Mouse (Mus musculus) gastrocnemius, postnatal 4 days (tissue): ENCODE data around the gene Esyt1. TPM values are rescaled to one million over a fixed set of nuclear protein-coding genes. Genes with fewer than 3 reads are reported as not detected.

ENCODE experiments used
- DNase-seq, 2 experiments: peaks; one replicate each; pipeline ENCODE4 v3.0.0; 2021 to 2022; ENCODE audit warnings: low spot score in 2 of 2, mixed read lengths in 2 of 2
- total RNA-seq, 2 experiments: library from RNA; stranded (reverse); gene quantifications; 2 replicates each; pipeline ENCODE4 v1.2.3; 2021

Esyt1 gene
- total RNA-seq, 2 experiments from 2014 or later = 49.6 to 50.5 TPM

DNA sequence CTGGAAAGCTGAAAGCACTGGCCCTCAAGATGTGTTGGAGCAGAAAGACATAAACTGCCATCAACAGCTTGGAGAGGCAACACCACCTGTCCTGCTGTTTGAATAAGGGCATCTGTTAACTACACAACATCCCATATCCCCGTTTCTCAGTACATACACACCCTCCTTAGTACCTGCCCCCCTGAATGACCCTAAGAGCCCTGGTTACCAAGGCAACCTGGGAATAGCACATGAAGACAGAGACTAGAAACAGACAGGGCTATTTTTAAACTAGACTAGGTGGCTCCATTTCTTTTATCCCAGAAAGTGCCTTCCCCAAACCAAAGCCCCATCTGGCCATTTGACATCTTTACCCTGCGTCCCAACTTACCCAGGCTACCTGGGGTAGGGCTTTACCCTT, 17.4 kb upstream of the Esyt1 start:
- DNase-seq = no peak

DNA sequence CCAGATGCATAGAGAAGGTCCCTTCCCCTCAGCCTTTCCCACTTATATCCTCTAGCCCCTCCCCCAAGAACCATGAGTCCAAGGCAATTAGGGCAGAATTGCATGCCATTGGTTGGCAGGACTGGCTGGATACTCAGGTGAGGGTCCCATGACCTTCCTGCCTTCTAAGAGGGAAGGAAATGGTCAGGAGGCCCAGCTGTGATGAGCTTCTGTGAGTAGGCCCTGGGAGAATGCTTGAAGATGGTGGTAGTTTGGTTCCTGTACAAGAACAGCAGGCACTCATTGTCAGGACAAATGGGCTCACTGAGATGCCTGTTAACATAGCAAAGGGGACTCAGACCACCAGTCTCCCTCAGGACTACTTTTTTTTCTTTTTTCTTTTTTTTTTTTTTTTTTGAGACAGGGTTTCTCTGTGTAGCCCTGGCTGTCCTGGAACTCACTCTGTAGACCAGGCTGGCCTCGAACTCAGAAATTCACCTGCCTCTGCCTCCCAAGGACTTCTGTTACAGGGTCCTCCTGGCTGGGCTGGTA, 12.7 kb upstream of the Esyt1 start:
- no peak for DNase-seq

- DNase-seq = peak; percentile 73 to 86
Observed at GRCm38 (mm10) chr10:128536266-128536940, 10.7 kb upstream of the Esyt1 start.

DNA sequence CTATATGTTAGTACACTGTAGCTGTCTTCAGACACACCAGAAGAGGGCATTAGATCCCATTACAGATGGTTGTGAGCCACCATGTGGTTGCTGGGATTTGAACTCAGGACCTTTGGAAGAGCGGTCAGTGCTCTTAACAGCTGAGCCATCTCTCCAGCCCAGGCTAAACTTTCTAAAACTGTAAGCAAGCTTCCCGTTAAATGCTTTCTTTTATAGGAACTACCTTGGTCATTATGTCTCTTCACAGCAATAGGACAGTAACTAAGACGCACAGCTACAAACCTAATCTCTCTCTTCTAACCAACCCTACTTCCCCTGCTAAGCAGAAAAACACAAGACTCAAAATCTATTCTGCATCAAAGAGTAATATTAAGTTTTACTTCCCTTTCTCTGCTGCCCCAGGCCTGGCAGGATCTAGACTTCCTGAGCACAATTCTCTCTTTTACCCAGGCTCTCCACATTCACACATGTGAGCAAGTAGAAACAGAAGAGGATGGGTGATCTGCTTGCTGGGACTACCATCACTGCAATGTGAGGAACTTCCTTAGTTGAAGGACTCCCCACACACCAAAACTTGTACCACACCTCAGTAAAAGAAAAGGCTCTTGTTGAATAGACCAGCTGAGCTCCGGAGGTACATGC, 10.1 kb upstream of the Esyt1 start:
- no peak for DNase-seq

- no peak for DNase-seq
Observed at GRCm38 (mm10) chr10:128535206-128535605, 9.5 kb upstream of the Esyt1 start.

DNA sequence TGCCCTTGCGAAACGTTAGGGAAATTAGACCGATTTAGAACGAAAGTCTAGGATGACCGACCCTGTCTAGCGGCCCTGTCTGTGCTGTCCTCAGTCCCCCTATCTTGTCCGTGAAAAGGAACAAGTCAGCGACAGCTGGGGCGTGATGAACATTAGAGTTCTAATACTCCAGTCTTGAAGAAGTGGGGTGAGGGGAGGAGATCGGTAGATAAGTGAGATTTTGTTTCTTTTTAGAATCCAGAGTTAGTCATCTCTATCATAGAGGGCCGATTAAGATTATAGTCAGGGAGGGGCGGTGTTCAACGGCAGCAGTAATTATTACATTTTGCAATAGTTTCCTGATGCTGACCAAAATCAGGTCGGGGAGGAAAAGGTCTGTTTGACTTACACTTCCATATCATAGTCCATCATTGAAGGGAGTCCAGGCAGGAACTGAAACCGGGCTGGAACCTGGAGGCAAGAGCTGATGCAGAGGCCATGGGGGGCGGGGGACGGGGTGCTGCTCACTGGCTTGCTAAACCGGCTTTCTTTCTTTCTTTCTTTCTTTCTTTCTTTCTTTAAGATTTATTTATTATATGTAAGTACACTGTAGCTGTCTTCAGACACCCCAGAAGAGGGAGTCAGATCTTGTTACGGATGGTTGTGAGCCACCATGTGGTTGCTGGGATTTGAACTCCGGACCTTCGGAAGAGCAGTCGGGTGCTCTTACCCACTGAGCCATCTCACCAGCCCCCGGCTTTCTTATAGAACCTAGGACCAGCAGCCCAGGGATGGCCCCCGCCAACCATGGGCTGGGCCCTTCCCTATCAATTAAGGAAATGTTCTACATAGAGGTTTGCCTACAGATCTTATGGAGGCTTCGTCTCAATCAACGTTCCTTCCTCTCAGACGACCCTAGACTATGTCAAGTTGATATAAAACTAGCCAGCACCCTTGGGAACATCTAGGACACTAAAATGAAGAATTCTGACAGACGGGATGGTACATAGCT, 990 bp upstream of the Esyt1 start:
- DNase-seq = no peak

DNA sequence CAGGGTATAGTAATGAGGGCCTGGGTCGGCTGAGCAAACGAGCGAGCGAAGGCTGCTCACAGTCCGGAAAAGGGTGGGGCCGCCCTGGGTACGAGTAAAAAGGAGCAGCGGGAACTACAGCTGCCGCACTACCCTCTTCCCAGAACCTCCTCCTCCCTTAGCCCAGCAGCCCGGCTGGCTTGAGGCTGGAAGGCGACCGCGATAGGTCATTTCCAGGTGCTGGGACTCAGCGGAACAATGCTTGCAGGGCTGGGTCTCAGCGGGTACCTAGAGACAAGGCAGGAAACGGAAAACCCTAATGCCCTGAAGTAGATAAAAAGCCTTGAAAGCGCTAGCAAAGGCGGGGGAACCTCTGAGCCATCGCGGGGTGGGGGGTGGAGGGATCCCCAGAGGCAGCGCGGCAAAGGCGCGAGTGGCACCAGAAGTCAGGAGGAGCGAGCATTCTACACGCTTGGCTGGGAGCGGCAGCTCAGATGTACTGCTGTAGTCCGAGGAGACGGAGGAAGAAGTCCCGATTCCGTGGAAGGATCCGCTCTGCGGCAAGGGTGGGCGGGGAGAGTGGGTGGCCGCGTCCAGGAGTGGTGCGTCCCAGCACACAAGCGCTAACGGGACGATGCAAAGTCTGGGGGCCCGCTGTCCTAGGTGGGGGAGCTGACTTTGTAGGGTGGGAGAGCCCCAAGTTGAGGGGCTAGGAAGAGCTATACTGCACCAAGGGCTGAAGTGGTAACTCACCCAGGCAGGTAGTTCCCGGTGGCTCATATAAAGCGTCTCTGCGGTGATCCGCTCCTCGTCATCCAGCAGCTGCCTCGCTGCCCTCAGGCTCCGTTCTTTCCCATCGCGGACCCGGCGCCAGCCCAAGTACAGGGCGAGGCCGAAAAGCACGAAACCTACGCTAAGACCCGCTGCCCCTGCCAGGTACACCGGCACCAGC, 674 bp downstream of the Esyt1 start:
- peak in 1 of 2 experiments; percentile 73 for DNase-seq

DNA sequence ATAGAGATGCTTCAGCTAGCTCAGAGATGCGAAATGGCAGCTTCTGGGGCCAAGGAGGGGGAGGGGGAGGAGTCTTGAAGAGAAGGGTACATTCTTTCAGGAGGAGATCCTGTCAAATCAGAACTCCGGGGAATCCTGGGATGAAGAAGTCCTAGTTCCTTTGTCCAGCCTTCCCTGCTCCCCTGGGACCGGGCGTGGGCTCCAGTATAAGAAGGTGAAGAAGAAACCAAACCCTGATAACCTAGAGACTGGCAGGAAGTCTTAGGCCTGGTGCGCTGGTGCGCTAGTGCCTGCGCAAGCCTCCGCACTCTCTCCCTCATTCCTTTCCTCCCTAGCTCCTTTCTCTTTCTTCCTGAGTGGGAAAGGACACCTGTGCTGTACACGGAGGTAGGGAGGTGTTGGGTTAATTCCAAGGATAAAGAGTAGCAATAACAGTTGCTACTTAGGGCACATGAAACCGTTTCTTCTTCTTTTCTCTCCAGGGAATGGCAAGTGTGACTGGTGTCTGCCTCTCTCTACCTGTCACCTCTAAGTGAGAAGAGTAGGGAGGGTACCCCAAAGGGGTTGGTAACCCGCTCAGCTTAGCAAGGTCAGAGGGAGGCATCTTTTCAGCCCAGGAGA, 1.4 kb downstream of the Esyt1 start:
- DNase-seq = no peak

DNA sequence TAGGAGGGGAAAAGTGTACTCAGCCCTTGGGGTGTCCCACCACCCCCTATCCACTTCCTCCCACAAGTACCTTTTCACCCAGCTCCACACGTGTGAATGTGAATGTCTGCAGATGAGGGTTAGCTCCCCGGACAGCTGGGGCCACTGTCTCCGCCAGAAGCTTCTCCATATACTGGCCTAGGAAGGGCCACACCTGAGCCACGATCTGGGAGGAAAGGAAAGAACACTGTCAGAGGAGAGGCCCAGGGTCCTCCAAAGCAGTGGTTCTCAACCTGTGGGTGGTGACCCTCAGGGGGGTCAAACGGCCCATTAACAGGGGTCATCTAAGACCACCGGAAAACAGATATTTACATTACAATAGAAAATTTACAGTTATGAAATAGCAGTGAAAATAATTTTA, 3.3 kb downstream of the Esyt1 start:
- no peak for DNase-seq

DNA sequence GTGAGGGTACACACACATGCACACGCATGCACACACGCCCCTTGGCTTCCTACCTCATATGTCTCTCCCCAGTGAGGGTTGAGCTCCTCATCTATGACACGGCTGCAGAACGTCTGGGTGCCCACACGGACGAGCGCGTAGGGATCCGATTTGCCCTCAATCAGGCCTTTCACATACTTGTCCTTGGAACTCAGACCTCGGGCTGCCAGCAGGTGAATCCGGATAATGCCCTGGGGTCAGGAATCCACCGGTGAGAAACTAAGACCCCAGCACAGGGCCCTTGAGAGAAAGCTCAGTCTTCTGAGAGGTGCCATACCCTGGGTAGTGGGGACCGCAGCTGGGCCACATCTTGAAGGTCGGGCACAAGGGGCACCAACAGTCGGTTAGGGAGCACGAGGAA, 5.1 kb downstream of the Esyt1 start:
- DNase-seq = no peak

DNA sequence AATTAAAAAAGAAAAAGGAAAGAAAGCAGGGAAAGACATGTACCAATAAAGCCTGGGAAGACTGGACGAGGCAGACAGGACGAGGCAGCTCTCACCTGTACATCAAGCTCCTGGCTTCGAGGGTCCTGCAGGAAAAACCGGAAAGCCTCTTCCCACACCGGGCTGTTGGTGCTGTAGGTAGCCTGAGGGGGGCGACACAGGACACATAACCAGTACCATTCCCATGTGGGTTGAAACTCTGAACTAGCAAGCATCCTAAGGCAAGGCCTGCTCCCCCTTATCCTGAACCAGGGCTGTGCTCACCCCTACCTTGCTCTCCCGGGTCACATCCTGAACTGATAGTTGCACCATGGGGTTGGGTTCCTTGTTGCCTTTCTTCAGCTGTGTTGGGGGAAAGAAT, 6.8 kb downstream of the Esyt1 start:
- DNase-seq = no peak

- DNase-seq = no peak
Observed at GRCm38 (mm10) chr10:128516677-128517076, 9.0 kb downstream of the Esyt1 start.

GRCm38 (mm10) chr10:128516029-128516428, 9.6 kb downstream of the Esyt1 start:
- DNase-seq = no peak

- no peak for DNase-seq
Observed at GRCm38 (mm10) chr10:128515044-128515443, 10.6 kb downstream of the Esyt1 start.

- no peak for DNase-seq
Observed at GRCm38 (mm10) chr10:128511761-128512160, 13.9 kb downstream of the Esyt1 start.

- no peak for DNase-seq
Observed at GRCm38 (mm10) chr10:128511189-128511588, 14.5 kb downstream of the Esyt1 start.

DNA sequence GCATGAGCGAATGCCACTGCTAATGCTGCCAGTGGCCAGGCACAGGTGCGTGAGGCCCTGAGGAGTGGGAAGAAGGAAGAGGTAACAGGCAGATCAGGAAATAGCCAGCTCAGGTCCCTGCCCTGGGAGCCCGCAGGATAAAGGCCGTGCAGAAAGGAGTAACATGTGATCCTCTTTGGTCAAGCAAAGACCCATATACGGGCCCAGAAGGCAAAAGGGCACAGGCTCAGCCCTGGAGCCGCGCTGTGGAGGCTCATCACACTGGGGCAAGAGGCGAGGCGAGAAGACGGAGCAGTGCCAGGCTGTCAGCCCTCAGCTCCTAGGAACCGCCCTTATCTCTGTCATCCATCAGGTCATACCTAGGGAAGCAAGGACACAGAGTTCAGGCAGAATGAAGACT, 15.4 kb downstream of the Esyt1 start:
- no peak for DNase-seq

DNA sequence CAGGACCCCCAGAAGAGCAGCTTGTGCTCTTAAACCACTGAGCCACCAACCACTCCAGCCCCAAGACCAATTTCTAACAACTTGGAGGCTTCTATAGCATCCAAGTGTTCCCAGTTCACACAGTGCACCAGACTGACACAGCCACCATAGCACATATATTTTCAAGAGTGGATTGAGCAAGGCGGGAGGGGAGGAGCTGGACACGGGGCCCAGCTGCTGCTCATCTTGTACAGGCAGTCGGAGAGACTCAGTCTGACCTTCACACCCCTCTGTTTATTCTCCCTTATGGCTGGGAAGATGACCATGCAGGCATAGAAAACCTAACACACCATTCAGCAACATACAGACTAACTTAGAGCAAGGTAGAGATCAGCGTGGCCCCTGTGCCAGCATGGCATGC, 15.8 kb downstream of the Esyt1 start:
- no peak for DNase-seq

- no peak for DNase-seq
Observed at GRCm38 (mm10) chr10:128509203-128509602, 16.5 kb downstream of the Esyt1 start.

GRCm38 (mm10) chr10:128508260-128508659, 17.4 kb downstream of the Esyt1 start:
- DNase-seq = no peak
